Mouse (Mus musculus) heart, embryonic 11.5 days (tissue): ENCODE data around the gene Ctdspl. TPM values are rescaled to one million over a fixed set of nuclear protein-coding genes. Genes with fewer than 3 reads are reported as not detected.

Experiments used
- ATAC-seq: fragments of 200-750 bp; cut with Nextera tagmentation; replicated peaks from 2 replicates; pipeline ENCODE4 v1.8.0; 2017; ENCODE audit warnings: moderate library complexity; ENCODE audit not compliant: insufficient number of reproducible peaks, low FRiP score, low TSS enrichment
- H3K27ac ChIP-seq: fragments of 300-500 bp; sonication (generic); 2 replicates; pipeline ENCODE4 v1.5.1; 2014; ENCODE audit warnings: mild to moderate bottlenecking, low read depth, low read length
- H3K27me3 ChIP-seq: fragments of 300-500 bp; sonication (generic); 2 replicates; pipeline ENCODE4 v1.6.1; 2014; ENCODE audit warnings: mild to moderate bottlenecking, low read length, mixed read lengths; ENCODE audit not compliant: control insufficient read depth, insufficient read depth
- H3K36me3 ChIP-seq: fragments of 300-500 bp; sonication (generic); 2 replicates; pipeline ENCODE4 v1.6.1; 2014; ENCODE audit warnings: mild to moderate bottlenecking, low read length, moderate library complexity, mixed read lengths; ENCODE audit not compliant: control insufficient read depth, insufficient read depth
- H3K4me1 ChIP-seq: fragments of 300-500 bp; sonication (generic); 2 replicates; pipeline ENCODE4 v1.6.1; 2014; ENCODE audit warnings: low read length; ENCODE audit not compliant: control insufficient read depth, insufficient read depth
- H3K4me2 ChIP-seq: fragments of 300-500 bp; sonication (generic); 2 replicates; pipeline ENCODE4 v1.6.1; 2014; ENCODE audit warnings: mild to moderate bottlenecking, moderate library complexity
- H3K4me3 ChIP-seq: fragments of 300-500 bp; sonication (generic); 2 replicates; pipeline ENCODE4 v1.5.1; 2014; ENCODE audit warnings: low read depth, low read length
- H3K9ac ChIP-seq: fragments of 300-500 bp; sonication (generic); 2 replicates; pipeline ENCODE4 v1.6.1; 2014; ENCODE audit warnings: mild to moderate bottlenecking, low read depth, low read length, moderate library complexity
- H3K9me3 ChIP-seq: fragments of 300-500 bp; sonication (generic); replicated peaks from 2 replicates; pipeline ENCODE4 v1.6.1; 2016; ENCODE audit warnings: low read length; ENCODE audit not compliant: control insufficient read depth
- WGBS: fragments of 180-500 bp; shearing (Covaris S2); extraction: QIAGEN DNeasy Blood & Tissue Kit; methylation state at CpG from one replicate; pipeline ENCODE4 v1.1.7; 2014; ENCODE audit not compliant: insufficient replicate concordance; 5-methylcytosine and 5-hydroxymethylcytosine counted together
- polyA plus RNA-seq: library from polyadenylated mRNA; unstranded; fragments of >200 nt; fragmentation: Nextera tagmentation; extraction: Ambion mirVana; gene quantifications from 2 replicates; pipeline ENCODE4 v1.2.1, GENCODE M21; 2014

Gene Ctdspl
- polyA plus RNA-seq, 1 experiment from 2014 or later, result 10.5 TPM

DNA sequence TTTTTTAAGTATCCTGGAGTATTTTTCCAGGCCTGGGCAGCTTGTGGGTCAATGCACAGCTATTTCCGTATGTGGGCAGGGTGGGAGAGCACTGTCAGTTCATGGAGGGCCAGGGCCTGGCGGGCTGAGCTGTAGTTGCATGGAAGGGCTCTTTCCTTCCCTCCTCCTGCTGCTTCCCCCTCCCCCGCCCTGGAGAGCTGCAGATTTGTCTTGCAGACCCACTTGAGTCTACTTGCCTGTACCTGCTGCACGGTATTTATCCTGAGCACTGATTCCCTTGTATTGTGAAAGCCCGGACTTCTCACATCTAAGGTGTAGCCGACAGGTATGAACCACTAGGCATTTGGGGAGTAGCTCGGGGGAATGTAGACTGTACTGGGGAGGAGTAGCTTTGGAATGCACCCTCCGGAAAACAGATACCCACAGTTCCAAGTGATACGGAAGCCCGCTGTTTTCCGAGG lies 49.0 kb downstream of the Ctdspl start:
- WGBS, result 28% methylated on average over 11 of the region's 11 CpGs
- peak overlapping the region; percentile 75 for H3K27ac ChIP-seq
- H3K4me1 ChIP-seq, result peaks cover 47% of the 10 kb centered on the region
- no peaks in the 10 kb centered on the region for H3K9me3 ChIP-seq
- no peaks in the 10 kb centered on the region for H3K36me3 ChIP-seq
- ATAC-seq, result peak; percentile 42
- H3K4me2 ChIP-seq, result 0 out of 2 replicates have a peak overlapping the region, but pooled peaks have one; percentile 7
- H3K4me3 ChIP-seq, result no peak overlapping the region
- peak overlapping the region; percentile 34; the same call in 1 of the 2 replicates for H3K9ac ChIP-seq
- H3K27me3 ChIP-seq, result no peaks in the 10 kb centered on the region

DNA sequence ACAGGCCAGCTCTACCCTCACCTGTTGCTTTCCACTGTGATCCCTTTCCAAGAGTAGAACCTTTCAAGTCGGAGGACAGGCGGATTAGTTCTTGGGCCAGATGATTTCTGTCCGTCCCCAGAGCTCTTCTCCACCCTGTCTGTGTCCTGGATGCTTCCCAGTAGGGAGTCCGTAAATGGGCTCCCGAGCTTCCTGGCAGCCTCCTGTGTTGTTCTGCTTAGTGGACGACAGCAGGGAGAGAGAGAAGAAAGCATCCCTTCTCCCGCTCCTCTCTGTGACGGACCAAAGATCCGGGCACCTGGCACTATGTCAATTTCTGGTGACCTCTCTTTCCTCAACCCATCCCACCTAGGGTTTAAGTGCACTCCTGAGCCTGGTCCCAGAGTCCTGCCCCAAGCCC lies 49.5 kb downstream of the Ctdspl start:
- ATAC-seq, result 0 out of 2 replicates have a peak, but pooled peaks have one; percentile 14
- Histone ChIP-seq H3K27me3 (no peaks in the 10 kb centered on the region), H3K9ac (no peak overlapping the region), H3K4me3 (no peak overlapping the region), H3K9me3 (no peaks in the 10 kb centered on the region), H3K27ac (peak overlapping the region; percentile 75; the same call in 1 of the 2 replicates), H3K4me2 (no peak overlapping the region), H3K36me3 (no peaks in the 10 kb centered on the region), H3K4me1 (peaks cover 52% of the 10 kb centered on the region)
- 42% methylated on average over 9 of the region's 9 CpGs for WGBS

DNA sequence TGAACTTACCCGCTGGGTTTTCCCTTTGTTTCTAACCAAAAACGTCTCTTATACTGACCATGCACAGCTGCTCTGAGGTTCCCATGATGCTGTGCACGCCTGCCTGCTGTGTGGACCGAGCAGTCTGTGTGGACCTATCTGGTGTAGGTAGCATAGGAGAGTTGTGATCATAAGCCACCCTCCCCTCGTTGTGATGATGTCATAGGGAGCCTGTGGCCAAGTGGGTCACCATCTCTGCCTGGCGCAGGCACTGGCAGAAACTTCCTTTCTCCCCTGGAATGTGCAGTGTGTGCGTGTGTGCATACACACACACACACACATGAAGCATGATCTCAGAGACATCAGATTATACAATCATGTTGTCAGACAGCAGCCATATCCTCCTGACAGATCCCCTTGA lies 50.3 kb downstream of the Ctdspl start:
- peaks cover 60% of the 10 kb centered on the region for H3K4me1 ChIP-seq
- no peak for ATAC-seq

DNA sequence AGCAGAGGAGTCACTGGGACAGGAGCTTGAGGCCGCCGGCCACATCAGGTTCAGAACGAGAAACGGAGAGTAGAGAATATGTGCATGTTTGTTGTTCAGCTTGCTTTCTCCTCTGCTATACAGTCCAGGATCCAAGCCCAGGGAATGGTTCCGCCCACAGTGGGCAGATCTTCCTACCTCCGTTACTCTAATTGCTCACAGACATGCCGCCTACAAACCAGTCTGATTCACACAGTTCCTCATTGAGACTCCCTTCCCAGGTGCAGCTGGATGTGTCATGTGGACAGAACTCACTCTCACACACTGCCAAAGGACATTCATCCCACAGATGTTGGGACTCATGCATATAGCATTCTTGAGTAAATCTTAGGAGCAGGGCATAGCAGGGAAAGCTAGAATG lies 51.2 kb downstream of the Ctdspl start:
- no peak for ATAC-seq
- WGBS, result 91% methylated on average over 7 of the region's 7 CpGs
- peaks cover 67% of the 10 kb centered on the region for H3K4me1 ChIP-seq

More for the DNA sequence above, 50.3 kb downstream of the Ctdspl start:
- no peak overlapping the region for H3K9ac ChIP-seq
- H3K9me3 ChIP-seq, result no peaks in the 10 kb centered on the region
- no peak overlapping the region for H3K4me2 ChIP-seq
- H3K4me3 ChIP-seq, result no peak overlapping the region
- peak overlapping the region; percentile 30; the same call in 1 of the 2 replicates for H3K27ac ChIP-seq
- H3K36me3 ChIP-seq, result no peaks in the 10 kb centered on the region
- H3K27me3 ChIP-seq, result no peaks in the 10 kb centered on the region
- 78% methylated on average over 7 of the region's 7 CpGs for WGBS

DNA sequence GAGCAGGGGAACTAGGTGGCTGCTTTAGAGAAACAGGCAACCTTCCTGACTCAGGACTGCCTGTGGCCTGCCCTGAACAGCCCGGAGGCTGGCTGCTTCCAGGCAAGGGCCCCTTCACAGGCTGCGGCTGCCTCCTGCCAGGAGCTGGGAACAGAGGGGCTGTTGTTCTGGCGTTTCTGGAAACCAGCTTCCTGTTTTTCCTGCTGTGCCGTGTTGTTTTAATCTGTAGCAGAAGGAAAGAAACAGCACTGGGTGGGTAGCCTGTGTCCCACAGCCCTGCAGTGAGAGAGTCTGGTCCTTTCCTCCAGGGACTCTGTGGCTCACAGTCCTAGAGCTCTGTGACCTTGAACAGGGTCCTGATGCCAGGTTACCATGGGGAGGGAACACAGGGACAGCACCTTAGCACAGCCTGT lies 54.2 kb downstream of the Ctdspl start:
- H3K27me3 ChIP-seq, result no peaks in the 10 kb centered on the region
- no peak overlapping the region for H3K4me3 ChIP-seq
- H3K9me3 ChIP-seq, result no peaks in the 10 kb centered on the region
- no peak overlapping the region; the same call in 1 of the 2 replicates for H3K4me2 ChIP-seq
- peak overlapping the region; percentile 4 for H3K9ac ChIP-seq
- 4% methylated on average over 4 of the region's 4 CpGs for WGBS
- H3K36me3 ChIP-seq, result no peaks in the 10 kb centered on the region
- peak overlapping the region; percentile 88 for H3K27ac ChIP-seq
- peaks cover 55% of the 10 kb centered on the region for H3K4me1 ChIP-seq
- 0 out of 2 replicates have a peak, but pooled peaks have one; percentile 50 for ATAC-seq

More for the DNA sequence above, 51.2 kb downstream of the Ctdspl start:
- Histone ChIP-seq H3K36me3 (no peaks in the 10 kb centered on the region), H3K27me3 (no peaks in the 10 kb centered on the region), H3K4me2 (no peak overlapping the region), H3K9me3 (no peaks in the 10 kb centered on the region), H3K4me3 (no peak overlapping the region), H3K9ac (no peak overlapping the region), H3K27ac (no peak overlapping the region)

DNA sequence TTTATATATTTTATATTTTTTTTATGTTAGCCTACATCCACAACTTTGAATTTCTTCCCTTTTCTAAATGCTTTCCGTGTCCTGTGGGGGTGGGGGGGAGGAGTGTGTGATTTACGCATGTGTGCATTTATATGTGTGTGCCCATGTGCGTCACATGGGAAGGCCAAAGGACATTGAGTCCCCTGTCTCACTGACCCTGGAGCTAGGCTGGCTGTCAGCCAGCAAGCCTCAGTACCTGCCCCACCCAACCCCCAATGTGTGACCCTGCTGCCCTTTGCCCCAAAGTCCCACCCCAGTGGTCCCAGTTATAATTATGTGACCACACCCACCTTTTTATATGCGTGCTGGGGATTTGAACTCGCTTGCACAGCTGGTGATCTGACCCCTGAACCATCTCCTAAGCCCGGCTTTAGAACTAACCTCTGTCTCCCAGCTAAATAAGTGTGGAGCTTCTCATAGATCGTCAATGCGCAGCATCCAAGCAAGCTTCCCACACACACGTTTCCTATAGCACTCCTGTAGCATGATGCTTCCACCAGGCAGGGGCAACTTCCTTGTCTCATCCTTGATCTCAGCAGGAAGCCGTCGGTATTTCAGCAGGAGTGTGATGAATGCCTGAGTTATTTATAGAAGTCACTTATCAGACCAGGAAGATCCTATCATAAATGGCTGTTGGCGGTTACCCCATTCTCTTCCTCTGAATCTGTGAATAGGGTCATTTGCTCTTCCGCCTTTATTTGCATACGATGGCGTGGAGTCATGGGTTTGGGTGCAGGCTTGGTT lies 58.6 kb downstream of the Ctdspl start:
- Histone ChIP-seq H3K4me2 (no peak overlapping the region), H3K4me1 (peaks cover 57% of the 10 kb centered on the region), H3K9ac (no peak overlapping the region), H3K27ac (no peak overlapping the region), H3K27me3 (no peaks in the 10 kb centered on the region), H3K36me3 (no peaks in the 10 kb centered on the region), H3K4me3 (no peak overlapping the region), H3K9me3 (no peaks in the 10 kb centered on the region)
- WGBS, result 63% methylated on average over 15 of the region's 15 CpGs
- ATAC-seq, result no peak

DNA sequence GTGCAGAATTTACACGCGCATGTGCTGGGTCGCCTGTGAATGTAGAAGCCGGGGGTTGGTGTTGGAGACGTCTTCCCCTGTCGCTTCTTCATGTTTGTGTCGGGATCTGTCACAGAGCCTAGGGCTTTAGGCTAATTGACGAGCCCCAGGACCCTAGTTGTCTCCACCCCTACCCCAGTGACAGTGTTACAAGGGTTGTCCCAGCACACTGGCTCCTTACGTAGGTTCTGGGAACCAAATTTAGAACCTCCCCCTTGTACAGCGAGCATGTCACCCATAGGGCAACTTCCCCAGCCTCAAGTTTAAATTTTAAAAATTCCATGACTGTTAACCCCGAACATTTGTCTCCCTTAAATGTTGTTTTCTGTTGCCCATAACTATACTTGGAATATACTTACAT lies 60.0 kb downstream of the Ctdspl start:
- H3K27me3 ChIP-seq, result no peaks in the 10 kb centered on the region
- no peak overlapping the region for H3K27ac ChIP-seq
- no peak overlapping the region for H3K4me3 ChIP-seq
- no peak overlapping the region for H3K4me2 ChIP-seq
- no peaks in the 10 kb centered on the region for H3K9me3 ChIP-seq
- H3K9ac ChIP-seq, result no peak overlapping the region
- 52% methylated on average over 11 of the region's 11 CpGs for WGBS
- peaks cover 55% of the 10 kb centered on the region for H3K4me1 ChIP-seq
- ATAC-seq, result no peak
- H3K36me3 ChIP-seq, result no peaks in the 10 kb centered on the region

DNA sequence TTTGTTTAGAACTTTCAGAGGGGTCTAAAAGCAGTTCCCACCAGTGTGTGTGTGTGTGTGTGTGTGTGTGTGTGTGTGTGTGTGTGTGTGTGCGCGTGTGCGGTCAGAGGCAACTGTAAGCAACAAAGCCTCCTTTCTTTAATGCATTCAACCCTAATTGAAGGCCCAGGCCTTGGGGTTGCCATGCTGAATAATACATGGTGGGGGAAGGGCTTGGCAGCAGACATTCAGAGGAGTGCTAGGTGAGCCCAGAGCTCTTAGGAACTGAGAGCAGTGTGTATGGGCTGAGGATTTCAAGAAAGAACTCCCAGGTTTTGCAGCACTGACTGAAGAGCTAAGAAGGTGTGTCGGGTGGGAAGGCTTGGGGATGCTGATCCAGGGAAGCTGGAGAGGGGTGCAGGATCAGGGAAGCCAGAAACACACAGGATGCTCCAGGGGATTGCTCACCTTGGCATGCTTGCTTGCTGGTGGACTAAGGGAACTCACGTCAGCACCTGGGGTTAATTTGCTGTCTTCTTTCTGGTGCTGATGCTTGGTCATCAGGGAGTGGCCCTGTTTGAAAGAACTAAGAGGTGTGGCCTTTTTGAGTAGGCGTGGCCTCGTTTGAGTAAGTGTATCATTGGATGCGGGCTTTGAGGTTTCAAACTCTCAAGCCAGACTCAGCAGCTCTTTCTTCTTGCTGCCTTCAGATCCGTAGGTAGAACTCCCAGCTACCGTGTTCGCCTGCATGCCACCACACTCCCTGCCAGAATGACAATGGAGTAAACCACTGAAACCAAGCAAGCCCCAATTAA lies 62.7 kb downstream of the Ctdspl start:
- no peaks in the 10 kb centered on the region for H3K27me3 ChIP-seq
- WGBS, result 88% methylated on average over 11 of the region's 11 CpGs

More for the DNA sequence above, 62.7 kb downstream of the Ctdspl start:
- Histone ChIP-seq H3K4me3 (no peak overlapping the region), H3K9me3 (no peaks in the 10 kb centered on the region), H3K4me2 (no peak overlapping the region), H3K27ac (no peak overlapping the region), H3K36me3 (no peaks in the 10 kb centered on the region), H3K9ac (no peak overlapping the region), H3K4me1 (peaks cover 41% of the 10 kb centered on the region)
- no peak for ATAC-seq
